Mouse (Mus musculus) bone marrow, adult 2 months (tissue): ENCODE data around the gene Mup13. TPM values are rescaled to one million over a fixed set of nuclear protein-coding genes. Genes with fewer than 3 reads are reported as not detected.
"Not testable (repeated sequence)": the region's sequence is repeated elsewhere in the genome, so short reads cannot be mapped to it uniquely, and the experiment has no call there.

Source experiments
- H3K27ac ChIP-seq: fragments of 200-500 bp; 2 replicates; pipeline ENCODE4 v1.5.1; 2012; ENCODE audit warnings: low read depth, mild to moderate bottlenecking, control low read depth, inconsistent platforms, low read length; ENCODE audit not compliant: control insufficient read depth, poor library complexity, insufficient read depth
- H3K4me1 ChIP-seq: fragments of 200-500 bp; 2 replicates; pipeline ENCODE4 v1.6.1; 2011; ENCODE audit warnings: low read length; ENCODE audit not compliant: control insufficient read depth, insufficient read depth
- H3K4me3 ChIP-seq: fragments of 200-500 bp; replicated peaks from 2 replicates; pipeline ENCODE3; 2011; ENCODE audit warnings: mild to moderate bottlenecking, low read depth, low read length, control low read depth; ENCODE audit not compliant: control insufficient read depth
- WGBS: fragments of 180-500 bp; shearing (Covaris S2); methylation state at CpG from one replicate; pipeline ENCODE4 v1.1.7; 2018; 5-methylcytosine and 5-hydroxymethylcytosine counted together
- polyA plus RNA-seq: library from polyadenylated mRNA; stranded (reverse); fragments of >200 nt; gene quantifications from 2 replicates; pipeline ENCODE4 v1.2.4, GENCODE M21; 2011; ENCODE audit warnings: low replicate concordance; ENCODE audit not compliant: missing spikeins, insufficient read depth, insufficient read length

Mup13 gene
- not detected in 2 replicates for polyA plus RNA-seq

GRCm38 (mm10) chr4:61228186-61228585 lies at the start of gene Mup13:
Gene Mup13 (minus strand): TSS chr4:61228286.
- H3K4me1 ChIP-seq, H3K27ac ChIP-seq, H3K4me3 ChIP-seq: not testable (repeated sequence)
- 59% methylated on average over 4 of the region's 4 CpGs for WGBS

Other genes with a start within 250 kb of the Mup13 start
- 46.1 and 96.9 TPM in 2 replicates for gene Mup14, start 75.7 kb upstream of the Mup13 start, polyA plus RNA-seq
- not detected in 2 replicates for gene Mup15, start 211.5 kb upstream of the Mup13 start, polyA plus RNA-seq